Mouse (Mus musculus) megakaryocyte progenitor cell, adult 5-6 weeks (primary cell): Measurements from ENCODE around the gene Fdx1. TPM values are rescaled to one million over a fixed set of nuclear protein-coding genes. Genes with fewer than 3 reads are reported as not detected.

ENCODE experiments used
- ATAC-seq: replicated peaks from 2 replicates; pipeline ENCODE4 v1.8.0; 2016; ENCODE audit warnings: mild to moderate bottlenecking, moderate TSS enrichment, inconsistent platforms; ENCODE audit not compliant: poor library complexity
- total RNA-seq, 2 experiments: library from RNA; stranded (forward) in 1 of 2; stranded (reverse) in 1 of 2; fragments of 157-497, 149-512 nt in 1 of 2; fragments of 200-1000 nt in 1 of 2; gene quantifications; 2 replicates each; pipeline versions ENCODE4 v1.2.3 to v1.2.4; 2015 to 2017

Gene Fdx1
- total RNA-seq (2015) (25.7 and 30.4 TPM in 2 replicates), total RNA-seq (2017) (4.7 and 7.0 TPM in 2 replicates)

GRCm38 (mm10) chr9:51962975-51963701 lies at the start of gene Fdx1:
Gene Fdx1 (minus strand): TSS chr9:51963556.
- ATAC-seq = peak; percentile 94

DNA sequence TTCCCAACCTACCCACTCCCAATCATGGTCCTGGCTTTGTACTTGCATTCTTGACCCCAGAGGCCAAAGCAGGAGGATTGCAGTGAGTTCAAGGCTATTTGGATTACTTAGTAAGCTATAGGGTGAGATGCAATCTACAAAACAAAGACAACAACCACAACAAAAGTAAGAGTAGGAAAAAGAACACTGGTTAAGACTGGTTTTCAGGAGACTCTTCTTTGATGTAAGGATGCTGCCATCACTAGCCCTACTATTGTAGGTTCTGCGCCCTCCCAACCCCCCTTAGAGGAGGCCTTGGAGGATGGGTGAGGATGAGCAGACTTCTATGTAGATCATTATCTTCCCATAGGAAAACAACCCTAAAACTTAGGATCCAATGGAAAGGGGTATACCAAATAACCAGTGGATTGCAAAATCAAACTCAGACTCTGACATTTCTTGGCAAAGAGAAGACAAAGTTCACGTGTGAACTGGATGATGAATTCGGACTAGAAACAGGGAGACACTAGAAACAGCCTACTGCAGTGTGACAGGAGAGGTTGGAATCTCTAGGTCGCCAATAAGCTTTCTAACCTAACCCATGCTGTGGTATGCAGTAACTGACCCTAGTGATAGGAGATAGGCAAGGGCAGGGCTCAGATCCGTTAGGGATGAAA lies 49.6 kb upstream of the Fdx1 start:
- ATAC-seq = no peak

DNA sequence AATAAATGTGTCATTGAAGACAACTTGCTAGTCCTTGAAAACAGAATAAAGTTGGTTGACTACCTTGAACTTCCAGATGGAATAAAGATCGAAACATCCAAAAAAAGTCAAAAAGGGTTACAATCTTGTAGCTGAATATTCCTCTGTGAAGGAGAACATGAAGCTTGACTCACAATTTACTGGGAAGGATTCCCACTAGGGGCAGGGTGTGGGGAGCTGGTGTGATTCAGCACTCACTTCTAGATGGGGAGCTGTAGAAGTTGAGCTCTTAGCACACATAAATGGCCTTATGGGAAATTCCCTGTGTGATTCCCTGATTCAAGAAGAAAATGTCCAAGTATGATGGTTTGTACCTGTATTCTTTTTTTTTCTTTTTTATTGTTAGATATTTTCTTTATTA lies 49.0 kb upstream of the Fdx1 start:
- ATAC-seq = no peak

- no peak for ATAC-seq
Measured at GRCm38 (mm10) chr9:52008511-52008910, 45.2 kb upstream of the Fdx1 start.

DNA sequence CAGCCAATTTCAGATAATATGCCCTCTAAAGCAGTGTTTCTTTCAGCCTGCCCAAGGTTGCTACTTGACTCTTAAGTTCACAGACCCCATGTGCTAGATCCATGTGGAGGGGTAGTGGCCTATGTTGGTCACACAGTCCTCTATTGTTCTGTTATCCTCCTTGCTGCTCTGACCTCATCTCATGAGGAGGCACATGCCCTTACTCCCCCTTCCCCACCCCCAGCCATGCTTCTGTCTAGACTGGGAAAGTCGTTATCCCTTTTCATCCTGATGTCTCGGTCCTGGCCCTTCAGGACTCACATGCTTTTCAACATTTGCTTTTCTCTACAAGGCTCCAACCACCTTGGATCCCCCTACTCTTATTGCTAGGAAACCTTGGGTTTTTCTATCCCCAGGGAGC lies 44.0 kb upstream of the Fdx1 start:
- ATAC-seq = no peak

DNA sequence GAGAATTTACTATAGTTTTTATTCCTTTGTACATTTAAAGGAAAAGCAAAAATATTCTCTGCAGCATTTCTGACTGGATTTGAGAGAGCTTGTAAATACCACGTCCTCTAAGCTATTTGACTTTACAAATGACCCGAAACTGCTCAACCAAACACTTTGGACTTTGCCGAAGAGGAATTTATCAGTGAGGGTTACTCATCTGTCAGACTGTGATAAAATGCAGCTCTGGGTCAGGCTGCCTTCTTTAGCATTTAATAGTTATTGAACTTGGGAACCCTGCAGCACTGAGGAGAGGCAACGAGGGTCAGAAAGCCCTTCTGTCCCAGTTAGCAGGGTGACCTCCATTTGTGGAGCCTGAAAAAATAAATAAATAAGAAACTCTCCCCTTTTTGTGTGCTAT lies 40.1 kb upstream of the Fdx1 start:
- ATAC-seq = no peak

GRCm38 (mm10) chr9:51995331-51996099 lies 32.2 kb upstream of the Fdx1 start:
- no peak for ATAC-seq

- no peak for ATAC-seq
Measured at GRCm38 (mm10) chr9:51994636-51995260, 31.4 kb upstream of the Fdx1 start.

GRCm38 (mm10) chr9:51993486-51994275 lies 30.3 kb upstream of the Fdx1 start:
- ATAC-seq = peak; percentile 66

DNA sequence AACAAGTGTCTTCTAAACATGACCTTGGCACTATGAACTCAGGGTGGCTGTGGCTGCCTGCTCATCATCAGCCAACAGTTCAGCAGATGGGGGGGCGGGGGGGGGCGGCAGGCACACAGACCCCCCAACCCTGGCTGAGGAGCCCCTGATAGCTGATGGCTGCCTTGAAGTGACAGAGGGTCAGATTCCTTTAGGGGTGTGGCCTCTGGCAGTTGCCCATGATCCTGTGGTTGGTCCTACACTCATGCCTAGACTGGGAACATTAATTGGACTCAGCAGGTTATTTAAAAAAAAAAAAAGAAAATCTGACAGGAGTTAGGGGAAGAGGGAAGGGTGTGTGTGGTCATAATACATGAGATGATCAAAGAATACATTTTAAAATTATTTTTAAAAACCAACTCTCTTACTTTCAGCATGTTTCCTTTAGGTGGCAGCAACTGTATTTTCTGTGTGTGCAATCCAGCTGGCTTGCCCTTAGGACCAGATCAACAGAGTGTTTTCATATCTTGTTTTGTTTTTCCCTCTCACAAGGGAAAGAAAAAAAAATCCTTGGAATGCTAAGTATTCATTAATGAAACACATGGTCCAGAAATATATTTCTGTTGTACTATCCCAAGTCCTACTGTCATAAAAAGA lies 28.0 kb upstream of the Fdx1 start:
- ATAC-seq = no peak

- peak; percentile 90 for ATAC-seq
Measured at GRCm38 (mm10) chr9:51990828-51991227, 27.5 kb upstream of the Fdx1 start.

DNA sequence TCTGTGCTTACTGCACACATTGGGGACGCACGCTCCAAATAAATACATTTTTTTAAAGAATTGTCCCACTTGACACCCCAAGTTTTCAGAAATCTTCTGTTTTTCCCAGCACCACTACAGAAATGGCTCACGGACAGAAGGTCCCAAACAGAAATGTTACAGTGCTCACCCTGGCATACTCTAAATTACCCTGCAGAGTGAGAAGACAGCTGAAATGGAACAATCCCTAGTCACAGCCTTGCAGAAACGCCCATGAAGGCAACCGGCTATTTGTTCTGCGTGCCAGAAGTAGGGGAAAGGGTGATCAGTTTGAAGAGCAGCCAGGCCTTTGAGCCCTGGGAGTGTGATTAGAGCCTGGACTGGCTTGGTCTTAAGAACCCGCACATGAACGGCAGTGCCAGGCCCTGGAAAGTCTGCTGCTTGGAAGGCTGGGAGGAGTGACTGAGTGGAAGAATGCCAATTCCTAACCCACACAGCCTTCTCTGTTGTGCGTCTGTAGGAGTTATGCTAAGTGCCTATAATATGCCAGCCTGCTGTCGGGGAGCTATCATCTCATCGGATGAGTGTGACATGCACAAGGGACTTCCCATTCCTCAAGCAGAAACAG lies 22.2 kb upstream of the Fdx1 start:
- no peak for ATAC-seq

- ATAC-seq = no peak
Measured at GRCm38 (mm10) chr9:51981131-51981530, 17.8 kb upstream of the Fdx1 start.

DNA sequence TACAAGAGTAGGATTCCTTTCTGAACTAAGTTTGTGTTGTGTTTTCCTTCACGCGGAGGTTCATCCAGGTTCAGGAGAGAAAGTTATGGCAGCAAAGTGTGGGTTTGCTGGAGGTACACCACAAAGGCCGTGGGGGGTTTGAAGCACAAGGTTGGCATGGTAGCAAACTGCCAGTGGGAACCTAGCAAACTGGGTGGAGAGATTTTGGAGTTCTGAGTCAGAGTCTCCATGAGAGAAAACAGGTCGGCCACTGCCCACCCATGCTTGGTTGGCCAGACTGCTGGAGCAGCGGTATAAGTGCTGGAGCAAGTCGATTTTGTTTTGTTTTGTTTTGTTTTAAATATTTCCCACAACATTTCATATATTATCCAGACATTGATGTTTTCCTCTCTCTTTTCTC lies 15.9 kb upstream of the Fdx1 start:
- no peak for ATAC-seq

DNA sequence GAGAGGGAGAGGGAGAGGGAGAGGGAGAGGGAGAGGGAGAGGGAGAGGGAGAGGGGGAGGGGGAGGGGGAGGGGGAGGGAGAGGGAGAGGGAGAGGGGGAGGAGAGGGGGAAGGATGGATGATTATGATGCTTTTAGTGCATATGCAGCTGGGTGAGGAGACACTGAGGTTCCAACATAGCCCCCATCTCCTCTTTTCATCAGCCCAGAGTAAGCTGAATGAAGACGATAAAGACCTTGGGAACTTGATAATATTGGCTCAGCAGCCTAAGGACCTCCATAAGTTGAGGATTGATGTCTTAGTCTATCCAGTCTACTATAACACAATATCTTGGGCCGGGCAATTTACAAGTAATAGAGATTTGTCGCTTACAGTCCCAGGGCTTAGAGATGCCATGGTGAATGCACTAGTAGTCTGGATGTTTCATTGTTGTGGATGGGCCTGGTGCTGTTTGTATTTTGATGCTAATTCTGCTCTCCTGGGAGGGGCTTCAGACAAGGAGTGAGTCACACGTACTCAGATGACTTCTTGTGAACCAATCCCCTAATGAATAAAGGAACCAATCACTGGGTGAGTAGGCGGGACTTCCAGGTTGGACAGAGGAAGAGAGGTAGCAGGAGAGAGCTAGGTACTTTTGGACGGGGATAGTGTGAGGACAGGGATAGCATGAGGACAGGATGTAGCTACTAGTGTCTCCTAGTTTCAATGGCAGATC lies 15.3 kb upstream of the Fdx1 start:
- no peak for ATAC-seq

DNA sequence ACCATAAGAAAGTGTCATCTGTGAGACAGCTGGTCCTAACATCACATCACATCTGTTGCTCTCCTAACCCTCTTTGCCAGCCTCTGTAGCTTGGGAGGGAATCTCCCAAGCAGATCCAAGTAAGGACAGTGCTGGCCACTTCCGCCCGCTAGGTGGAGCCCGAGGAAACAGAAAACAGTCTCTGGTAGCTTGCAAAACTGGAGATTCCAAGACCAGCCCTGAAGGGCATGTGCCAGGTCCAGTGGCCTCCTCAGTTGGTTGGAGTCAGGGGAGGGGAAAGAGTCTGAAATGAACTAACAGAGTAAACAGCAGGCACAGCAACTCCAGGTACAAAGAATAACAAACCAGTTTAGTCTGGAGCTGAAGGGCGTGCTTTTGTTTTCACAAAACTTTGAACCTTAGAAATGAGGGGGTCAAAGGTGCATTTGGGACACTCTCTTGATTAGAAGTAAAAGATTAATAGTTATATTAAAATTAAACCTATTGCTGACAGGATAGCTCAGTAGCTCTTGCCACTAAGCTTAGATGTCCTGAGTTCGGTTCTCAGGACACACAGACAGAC lies 14.2 kb upstream of the Fdx1 start:
- ATAC-seq = peak; percentile 95

DNA sequence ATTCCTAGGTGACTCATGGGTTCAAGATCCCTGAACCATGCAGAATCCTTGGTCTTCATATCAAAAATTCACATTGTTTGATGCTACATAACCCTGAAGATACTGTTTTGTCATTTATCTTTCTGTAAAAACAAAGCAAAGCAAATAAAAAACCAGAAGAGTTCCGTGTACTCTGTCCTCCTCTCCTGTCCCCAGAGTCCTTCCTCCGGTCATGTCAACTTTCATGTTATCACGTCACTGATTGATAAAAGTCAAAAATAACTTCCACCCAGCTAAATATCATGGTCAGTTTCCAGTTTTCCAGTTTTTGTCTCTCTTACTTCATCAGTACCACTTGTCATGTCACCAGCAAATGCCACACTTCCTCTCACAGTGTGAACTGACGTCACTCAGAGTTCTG lies 11.5 kb upstream of the Fdx1 start:
- no peak for ATAC-seq

GRCm38 (mm10) chr9:51973846-51974245 lies 10.5 kb upstream of the Fdx1 start:
- ATAC-seq = no peak

GRCm38 (mm10) chr9:51966373-51966772 lies 3.0 kb upstream of the Fdx1 start:
- no peak for ATAC-seq
